Mouse (Mus musculus) forebrain, embryonic 14.5 days (tissue): ENCODE data around the gene Stx1b. TPM values are rescaled to one million over a fixed set of nuclear protein-coding genes. Genes with fewer than 3 reads are reported as not detected.

ENCODE experiments used
- ATAC-seq: fragments of 200-750 bp; cut with Nextera tagmentation; 2 replicates; pipeline ENCODE4 v1.8.0; 2017; ENCODE audit warnings: mild to moderate bottlenecking, moderate library complexity
- DNase-seq: peaks from one replicate; pipeline ENCODE4 v3.0.0-alpha.2; 2015; ENCODE audit warnings: low spot score
- H3K27ac ChIP-seq: fragments of 300-500 bp; sonication (generic); 2 replicates; pipeline ENCODE4 v1.5.1; 2014; ENCODE audit warnings: low read depth, mild to moderate bottlenecking, control low read depth, low read length, moderate library complexity
- H3K27me3 ChIP-seq: fragments of 300-500 bp; sonication (generic); replicated peaks from 2 replicates; pipeline ENCODE4 v1.6.1; 2014; ENCODE audit warnings: low read length, control low read depth, mixed read lengths; ENCODE audit not compliant: control insufficient read depth, insufficient read depth
- H3K36me3 ChIP-seq: fragments of 300-500 bp; sonication (generic); 2 replicates; pipeline ENCODE4 v1.6.1; 2014; ENCODE audit warnings: low read length, control low read depth; ENCODE audit not compliant: control insufficient read depth, insufficient read depth
- H3K4me1 ChIP-seq: fragments of 300-500 bp; sonication (generic); 2 replicates; pipeline ENCODE4 v1.6.1; 2014; ENCODE audit warnings: antibody characterized with exemption, low read length, control low read depth; ENCODE audit not compliant: control insufficient read depth, insufficient read depth
- H3K4me2 ChIP-seq: fragments of 300-500 bp; sonication (generic); 2 replicates; pipeline ENCODE4 v1.6.1; 2014; ENCODE audit warnings: mild to moderate bottlenecking, control low read depth, low read length
- H3K4me3 ChIP-seq: fragments of 300-500 bp; sonication (generic); 2 replicates; pipeline ENCODE4 v1.5.1; 2014; ENCODE audit warnings: low read depth, low read length, control low read depth
- H3K9ac ChIP-seq: fragments of 300-500 bp; sonication (generic); 2 replicates; pipeline ENCODE4 v1.6.1; 2014; ENCODE audit warnings: mild to moderate bottlenecking, low read length, control low read depth, moderate library complexity
- H3K9me3 ChIP-seq: fragments of 300-500 bp; sonication (generic); replicated peaks from 2 replicates; pipeline ENCODE4 v1.6.1; 2016; ENCODE audit warnings: low read length, control low read depth, mixed read lengths; ENCODE audit not compliant: control insufficient read depth
- WGBS: fragments of 180-500 bp; shearing (Covaris S2); extraction: QIAGEN DNeasy Blood & Tissue Kit; methylation state at CpG from one replicate; pipeline ENCODE4 v1.1.7; 2014; 5-methylcytosine and 5-hydroxymethylcytosine counted together
- polyA plus RNA-seq: library from polyadenylated mRNA; unstranded; fragments of >200 nt; fragmentation: Nextera tagmentation; extraction: Ambion mirVana; gene quantifications from 2 replicates; pipeline ENCODE4 v1.2.1, GENCODE M21; 2014

The Stx1b gene
- polyA plus RNA-seq, 1 experiment from 2014 or later, result 15.7 TPM

- no peak overlapping the region for H3K27ac ChIP-seq
- H3K4me2 ChIP-seq, result no peak overlapping the region
- no peak overlapping the region for H3K9ac ChIP-seq
- no peaks in the 10 kb centered on the region for H3K27me3 ChIP-seq
- no peaks in the 10 kb centered on the region for H3K4me1 ChIP-seq
- no peak overlapping the region for H3K4me3 ChIP-seq
- H3K9me3 ChIP-seq, result no peaks in the 10 kb centered on the region
- DNase-seq (no peak), ATAC-seq (no peak)
- WGBS, result 90% methylated on average over 3 of the region's 3 CpGs
- H3K36me3 ChIP-seq, result peaks cover 47% of the 10 kb centered on the region
Observed at GRCm38 (mm10) chr7:127812292-127812691, 12.1 kb downstream of the Stx1b start.

GRCm38 (mm10) chr7:127811240-127811639 is 13.1 kb downstream of the Stx1b start:
- Histone ChIP-seq H3K4me2 (no peak overlapping the region), H3K4me1 (no peaks in the 10 kb centered on the region), H3K27me3 (no peaks in the 10 kb centered on the region), H3K4me3 (no peak overlapping the region), H3K27ac (no peak overlapping the region), H3K36me3 (peaks cover 51% of the 10 kb centered on the region), H3K9ac (no peak overlapping the region), H3K9me3 (no peaks in the 10 kb centered on the region)
- DNase-seq (no peak), ATAC-seq (no peak)
- 90% methylated on average over 4 of the region's 4 CpGs for WGBS

GRCm38 (mm10) chr7:127810650-127811049 is 13.7 kb downstream of the Stx1b start:
- Histone ChIP-seq H3K9ac (no peak overlapping the region), H3K36me3 (peaks cover 51% of the 10 kb centered on the region), H3K27ac (no peak overlapping the region), H3K9me3 (no peaks in the 10 kb centered on the region), H3K27me3 (no peaks in the 10 kb centered on the region), H3K4me3 (no peak overlapping the region), H3K4me2 (no peak overlapping the region), H3K4me1 (no peaks in the 10 kb centered on the region)
- ATAC-seq (no peak), DNase-seq (no peak)
- WGBS, result 84% methylated on average over 10 of the region's 10 CpGs

DNA sequence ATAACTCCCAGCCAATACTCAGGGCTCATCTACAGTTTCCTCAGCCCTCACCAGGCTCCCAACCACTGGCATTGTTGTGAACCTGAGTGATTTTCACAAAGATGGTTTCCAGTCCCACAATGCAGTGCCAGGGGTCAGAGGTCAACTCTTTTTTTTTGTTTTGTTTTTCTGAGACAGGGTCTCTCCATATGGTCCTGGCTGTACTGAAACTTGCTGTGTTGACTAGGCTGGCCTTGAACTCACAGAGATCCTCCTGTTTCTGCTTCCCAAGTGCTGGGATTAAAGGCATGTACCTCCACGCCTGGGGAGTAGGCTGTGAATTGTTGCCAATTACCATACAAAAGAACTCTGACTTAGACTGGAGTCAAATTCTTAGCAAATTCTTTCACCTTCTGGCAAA is 14.5 kb downstream of the Stx1b start:
- DNase-seq, result no peak
- H3K9ac ChIP-seq, result no peak overlapping the region
- no peaks in the 10 kb centered on the region for H3K27me3 ChIP-seq
- H3K4me1 ChIP-seq, result no peaks in the 10 kb centered on the region
- H3K36me3 ChIP-seq, result peaks cover 50% of the 10 kb centered on the region
- no peak overlapping the region for H3K4me3 ChIP-seq
- no peak for ATAC-seq
- no peak overlapping the region for H3K4me2 ChIP-seq
- 80% methylated on average over 1 of the region's 1 CpGs for WGBS
- no peak overlapping the region for H3K27ac ChIP-seq
- no peaks in the 10 kb centered on the region for H3K9me3 ChIP-seq

GRCm38 (mm10) chr7:127808821-127809220 is 15.5 kb downstream of the Stx1b start:
- Histone ChIP-seq H3K27me3 (no peaks in the 10 kb centered on the region), H3K9me3 (no peaks in the 10 kb centered on the region), H3K4me3 (no peak overlapping the region), H3K9ac (no peak overlapping the region), H3K4me1 (no peaks in the 10 kb centered on the region), H3K36me3 (peaks cover 40% of the 10 kb centered on the region), H3K27ac (no peak overlapping the region), H3K4me2 (no peak overlapping the region)
- WGBS, result 51% methylated on average over 5 of the region's 5 CpGs
- DNase-seq (no peak), ATAC-seq (no peak)

DNA sequence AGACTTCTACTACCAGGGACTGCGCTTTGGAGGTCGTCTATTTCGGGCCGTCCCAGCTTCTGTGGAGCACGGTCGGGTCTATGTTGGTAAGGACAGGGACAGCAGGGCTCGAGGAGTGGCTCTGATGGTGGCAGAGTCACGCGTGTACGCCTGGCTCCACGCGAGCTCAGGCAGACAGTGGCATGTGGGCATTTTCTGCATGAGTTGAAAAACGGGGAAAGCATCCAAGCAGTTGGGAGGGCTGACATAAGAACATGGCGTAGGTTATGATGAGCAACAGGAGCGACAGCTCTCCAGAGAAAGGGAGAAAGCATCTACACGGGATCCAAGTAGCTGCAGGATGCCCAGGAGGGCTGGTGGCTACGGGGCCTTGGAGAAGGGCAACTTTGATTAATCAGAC is 22.0 kb downstream of the Stx1b start:
- no peak for DNase-seq
- 93% methylated on average over 17 of the region's 17 CpGs for WGBS
- Histone ChIP-seq H3K4me2 (no peak overlapping the region), H3K4me3 (no peak overlapping the region), H3K27ac (no peak overlapping the region), H3K36me3 (peaks cover 43% of the 10 kb centered on the region), H3K27me3 (no peaks in the 10 kb centered on the region), H3K9ac (no peak overlapping the region), H3K9me3 (no peaks in the 10 kb centered on the region), H3K4me1 (no peaks in the 10 kb centered on the region)
- no peak for ATAC-seq

- no peak overlapping the region for H3K4me3 ChIP-seq
- H3K9me3 ChIP-seq, result no peaks in the 10 kb centered on the region
- no peak overlapping the region for H3K4me2 ChIP-seq
- H3K27me3 ChIP-seq, result no peaks in the 10 kb centered on the region
- no peak overlapping the region for H3K27ac ChIP-seq
- no peak overlapping the region for H3K9ac ChIP-seq
- H3K36me3 ChIP-seq, result peaks cover 50% of the 10 kb centered on the region
- no peaks in the 10 kb centered on the region for H3K4me1 ChIP-seq
- no peak for ATAC-seq
- DNase-seq, result no peak
- 93% methylated on average over 8 of the region's 8 CpGs for WGBS
Observed at GRCm38 (mm10) chr7:127801010-127801621, 23.2 kb downstream of the Stx1b start.

GRCm38 (mm10) chr7:127800435-127801009 is 23.8 kb downstream of the Stx1b start, which contains the start of gene Hsd3b7:
TSS of gene Hsd3b7 (plus strand) at chr7:127800604.
- Histone ChIP-seq H3K36me3 (peaks cover 56% of the 10 kb centered on the region), H3K27ac (no peak within 1 kb of the TSS), H3K4me3 (no peak within 1 kb of the TSS), H3K27me3 (no peaks in the 10 kb centered on the region), H3K9me3 (no peaks in the 10 kb centered on the region), H3K4me2 (peak within 1 kb of the TSS; percentile 1; the same call in 1 of the 2 replicates), H3K4me1 (no peaks in the 10 kb centered on the region), H3K9ac (no peak within 1 kb of the TSS; the same call in 1 of the 2 replicates)
- DNase-seq (peak; percentile 88), ATAC-seq (peak; percentile 80)
- 24% methylated on average over 6 of the region's 6 CpGs for WGBS

- Histone ChIP-seq H3K4me3 (no peak overlapping the region), H3K27me3 (no peaks in the 10 kb centered on the region), H3K9me3 (no peaks in the 10 kb centered on the region), H3K4me2 (no peak overlapping the region), H3K27ac (no peak overlapping the region), H3K36me3 (peaks cover 61% of the 10 kb centered on the region), H3K9ac (no peak overlapping the region), H3K4me1 (no peaks in the 10 kb centered on the region)
- DNase-seq (no peak), ATAC-seq (peak; percentile 24; the same call in 1 of the 2 replicates)
- WGBS, result 88% methylated on average over 1 of the region's 1 CpGs
Observed at GRCm38 (mm10) chr7:127799738-127800137, 24.6 kb downstream of the Stx1b start.
